Mouse (Mus musculus): ENCODE measurements around the gene Papolb.
A peak's percentile ranks its signal among the peaks of the same experiment; 100 is the strongest.

Papolb gene

DNA sequence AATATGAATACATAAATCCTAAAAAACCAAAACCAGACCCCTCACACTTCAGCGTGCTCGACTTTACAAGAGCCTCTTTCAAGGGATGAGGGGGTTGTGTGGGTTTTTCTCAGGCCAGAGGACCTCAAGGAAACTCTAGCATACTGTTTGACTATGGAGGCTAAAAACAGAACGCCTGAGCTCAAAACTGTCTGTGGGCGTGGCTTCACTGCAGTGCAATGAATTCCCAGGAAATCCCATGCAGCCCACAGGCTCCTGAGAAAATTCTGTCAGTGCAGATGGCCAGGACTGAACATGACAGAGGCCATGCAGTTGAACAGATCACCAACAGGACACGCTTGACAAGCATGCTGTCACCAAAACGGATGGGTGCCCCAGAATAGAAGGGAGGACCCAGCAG, 10.9 kb downstream of the Papolb start:
- no peak for DNase-seq (ENCODE audit: low spot score)

DNA sequence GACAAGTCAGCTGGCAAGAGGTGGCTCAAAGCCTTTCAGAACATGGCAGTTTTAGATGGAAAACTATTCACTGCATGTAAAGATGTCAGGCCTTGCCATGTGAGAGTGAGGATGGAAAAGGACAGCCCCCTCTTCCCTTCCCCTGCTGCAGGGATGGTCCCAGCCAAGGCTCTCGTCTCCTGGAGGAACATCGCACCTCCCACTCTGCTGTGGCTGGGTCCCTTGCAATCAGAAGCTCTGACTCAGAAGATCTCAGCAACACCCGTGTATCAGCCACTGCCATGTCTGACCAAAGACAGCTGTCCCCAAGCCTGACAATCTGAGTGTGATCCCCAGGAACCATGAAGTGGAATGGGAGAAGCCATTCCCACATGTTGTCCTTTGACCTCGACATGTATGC, 17.8 kb downstream of the Papolb start:
- DNase-seq (ENCODE audit: low spot score): no peak

GRCm38 (mm10) chr5:142510061-142510414, 19.8 kb downstream of the Papolb start:
- no peak for DNase-seq (ENCODE audit: low spot score)

DNA sequence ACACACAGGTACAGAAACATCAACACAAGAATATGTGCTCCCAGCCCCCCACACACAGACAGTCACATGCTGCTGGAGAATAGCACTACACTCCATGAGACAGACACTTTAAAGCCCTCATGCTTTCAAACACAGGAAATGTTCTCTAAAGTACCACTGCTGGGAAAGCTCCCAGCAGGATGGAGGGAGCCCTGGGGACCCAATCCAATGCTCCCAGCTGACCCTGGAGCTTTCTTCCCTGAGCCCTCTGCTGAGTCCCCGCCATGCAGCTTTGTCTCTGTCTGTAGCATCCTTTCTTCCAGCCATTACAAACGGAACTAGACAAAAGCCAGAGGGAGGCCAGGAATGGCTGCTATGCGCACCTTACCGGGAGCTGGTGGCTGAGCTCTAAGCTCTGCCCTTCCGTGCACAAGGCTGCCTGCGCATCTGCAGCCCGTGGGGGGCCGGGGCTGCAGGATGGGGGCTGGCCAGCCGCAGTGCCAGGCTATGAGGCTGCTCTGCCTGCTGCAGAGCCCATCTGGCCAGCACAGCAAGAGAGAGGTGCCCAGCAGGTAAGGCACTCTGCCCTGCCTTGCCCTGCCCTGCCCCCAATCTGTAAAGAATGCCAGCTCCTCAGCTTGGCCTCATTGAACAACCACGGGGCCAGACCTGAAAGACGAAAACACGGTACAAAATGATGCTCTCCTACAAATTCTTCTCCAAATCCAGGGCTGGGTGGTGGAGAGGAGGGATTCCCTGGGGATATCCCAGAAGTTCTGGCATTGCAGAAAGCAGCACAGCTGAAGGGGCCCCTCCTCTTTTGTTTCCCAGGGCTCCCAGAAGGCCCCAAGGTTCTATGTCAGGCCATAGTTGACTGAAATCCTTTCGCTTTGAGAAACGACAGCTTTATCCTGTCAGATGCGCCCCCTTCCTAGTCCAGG, 20.5 kb downstream of the Papolb start:
- no peak for DNase-seq (ENCODE audit: low spot score)

DNA sequence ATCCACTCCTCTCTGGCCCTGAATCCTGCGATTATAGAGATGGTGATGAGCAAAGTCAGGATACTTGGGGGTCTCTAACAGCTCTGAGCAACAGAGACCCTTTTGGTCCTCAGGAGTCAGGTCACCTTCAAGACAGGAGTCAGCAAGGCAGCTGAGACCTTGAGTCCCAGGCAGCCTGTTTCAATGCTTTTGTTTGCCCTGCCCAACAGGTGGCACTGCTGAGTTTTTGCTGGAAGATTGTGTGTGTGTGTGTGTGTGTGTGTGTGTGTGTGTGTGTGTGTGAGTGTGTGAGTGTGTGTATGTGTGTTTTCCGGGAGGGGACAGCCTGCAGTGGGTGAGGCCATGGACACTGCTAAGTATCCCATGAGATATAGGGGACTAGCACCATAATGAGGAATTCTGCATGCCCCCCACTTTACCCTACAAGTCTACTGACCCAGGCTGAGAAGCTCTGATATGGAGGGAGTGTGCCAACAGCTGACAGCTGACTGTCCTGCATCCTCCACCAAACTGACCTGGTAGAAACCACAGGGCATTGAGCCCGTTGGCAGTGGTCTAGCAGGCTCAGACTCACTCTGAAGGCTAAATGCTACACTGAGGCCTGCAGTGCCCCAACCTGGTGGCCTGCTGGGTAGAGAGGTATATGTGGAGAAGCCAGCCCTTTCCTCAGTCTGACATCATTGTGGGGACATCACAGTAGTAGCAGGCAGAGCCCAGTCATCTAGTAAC, 24.0 kb downstream of the Papolb start:
- DNase-seq (ENCODE audit: low spot score): no peak

DNA sequence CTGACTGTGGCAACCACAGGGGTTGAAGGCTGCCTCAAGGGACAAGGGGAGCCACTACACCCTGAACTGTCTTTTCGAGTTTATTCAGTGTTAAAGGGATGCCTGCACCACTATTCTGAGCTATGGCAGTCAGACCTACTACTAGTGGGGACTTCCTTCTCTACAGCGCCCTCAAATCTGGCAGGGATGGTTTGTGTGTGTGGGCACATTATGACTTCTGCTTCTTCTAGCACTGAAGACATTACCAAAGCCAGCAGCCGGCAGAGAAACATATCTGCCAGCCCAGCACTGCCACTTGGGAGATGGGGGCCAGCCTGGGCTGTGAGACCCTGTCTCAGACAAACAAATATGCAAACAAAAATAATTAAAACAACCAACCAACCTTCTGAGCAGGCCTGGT, 25.7 kb downstream of the Papolb start:
- DNase-seq (ENCODE audit: low spot score): no peak

DNA sequence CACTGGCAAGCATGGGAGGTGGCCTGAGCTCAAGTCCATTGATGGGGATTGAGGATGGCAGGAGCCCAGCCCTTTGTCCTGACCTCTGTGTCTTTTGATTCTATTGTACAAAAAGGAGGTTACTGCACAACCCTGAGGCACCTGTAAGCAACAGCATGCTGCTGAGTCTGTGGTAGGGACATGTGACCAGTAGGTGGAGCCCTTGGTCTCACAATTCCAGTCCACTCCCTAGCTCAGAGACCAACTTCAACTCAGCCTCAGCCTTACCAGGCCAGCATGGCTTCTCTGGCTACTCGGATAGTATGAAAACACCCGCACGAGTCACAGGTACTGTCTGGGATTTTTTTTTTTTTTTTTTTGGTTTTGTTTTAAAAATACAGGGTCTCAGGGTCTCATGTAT, 27.5 kb downstream of the Papolb start:
- no peak for DNase-seq (ENCODE audit: low spot score)

GRCm38 (mm10) chr5:142500918-142501317, 29.0 kb downstream of the Papolb start:
- DNase-seq (ENCODE audit: low spot score): no peak

GRCm38 (mm10) chr5:142498964-142499363, 30.9 kb downstream of the Papolb start:
- no peak for DNase-seq (ENCODE audit: low spot score)

- DNase-seq (ENCODE audit: low spot score): no peak
These were observed 34.4 kb downstream of the Papolb start for GRCm38 (mm10) chr5:142495321-142496096.

- DNase-seq (ENCODE audit: low spot score): no peak
These were observed 36.6 kb downstream of the Papolb start for GRCm38 (mm10) chr5:142493307-142493706.

- no peak for DNase-seq (ENCODE audit: low spot score)
These were observed 39.7 kb downstream of the Papolb start for GRCm38 (mm10) chr5:142489955-142490707.

- DNase-seq (ENCODE audit: low spot score): no peak
These were observed 43.2 kb downstream of the Papolb start for GRCm38 (mm10) chr5:142486654-142487053.

DNA sequence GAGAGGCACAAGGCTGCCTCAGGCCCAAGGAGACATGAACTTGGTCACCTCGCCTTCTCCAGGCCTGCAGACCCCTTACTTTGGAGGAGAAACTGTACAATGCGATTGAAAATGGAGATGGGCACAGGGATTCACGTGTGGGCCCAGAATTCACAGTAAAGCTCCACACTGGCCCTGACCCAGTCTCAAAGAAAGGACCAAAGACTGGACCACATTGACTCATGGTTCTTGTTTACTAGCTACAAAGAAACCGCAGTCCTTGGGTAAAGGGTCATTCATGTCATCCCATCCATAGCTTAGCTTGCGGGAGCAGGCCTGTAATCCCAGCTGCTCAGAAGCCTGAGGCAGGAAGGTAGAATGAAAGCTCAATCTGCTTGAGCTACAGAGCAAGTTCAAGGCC, 46.3 kb downstream of the Papolb start:
- no peak for DNase-seq (ENCODE audit: low spot score)

DNA sequence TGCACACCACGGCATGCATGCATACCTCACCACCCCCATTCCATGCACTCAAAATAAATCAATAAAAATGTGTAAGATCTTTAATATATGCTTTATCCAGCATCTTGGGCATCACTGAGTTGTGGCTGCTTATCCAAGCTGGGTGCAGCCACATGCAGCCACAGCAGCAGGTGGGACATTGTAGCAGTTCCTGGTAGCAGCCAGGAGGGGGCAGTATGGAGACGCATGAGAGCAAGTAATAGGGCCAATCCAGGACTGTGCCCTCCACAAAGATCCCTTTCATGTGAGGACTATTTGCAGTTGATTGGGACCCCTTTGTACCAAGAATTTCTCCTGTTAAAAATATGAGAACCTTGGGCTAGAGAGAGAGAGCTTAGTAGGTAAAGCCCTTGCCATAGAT, 47.4 kb downstream of the Papolb start:
- no peak for DNase-seq (ENCODE audit: low spot score)

GRCm38 (mm10) chr5:142478829-142479435, 50.9 kb downstream of the Papolb start:
- DNase-seq (ENCODE audit: low spot score): peak; percentile 50

- DNase-seq (ENCODE audit: low spot score): no peak
These were observed 51.8 kb downstream of the Papolb start for GRCm38 (mm10) chr5:142477866-142478615.

DNA sequence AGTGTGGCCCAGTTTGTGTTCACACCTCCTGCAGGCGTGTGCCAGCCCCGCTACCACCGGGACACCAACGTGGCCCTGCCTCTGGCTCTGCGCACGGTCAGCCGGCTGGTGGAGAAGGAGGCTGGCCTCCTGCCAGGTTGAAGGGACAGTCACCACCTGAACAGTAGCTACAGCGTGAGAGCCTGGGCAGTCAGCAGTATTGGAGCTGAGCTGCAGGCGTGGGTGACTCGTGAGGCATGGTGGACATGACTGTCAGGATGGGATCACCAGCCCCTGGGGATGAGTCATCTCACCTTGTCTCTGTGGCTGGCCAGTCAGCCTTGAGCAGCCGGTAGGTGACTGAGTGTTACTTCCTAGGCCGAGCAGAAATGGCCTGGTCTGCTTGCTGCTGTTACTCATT, 52.5 kb downstream of the Papolb start:
- DNase-seq (ENCODE audit: low spot score): no peak

All from urinary bladder, postnatal 10 days (tissue).